Mouse (Mus musculus) C2C12 (cell line): ENCODE measurements around the gene Ubl7. TPM values are rescaled to one million over a fixed set of nuclear protein-coding genes. Genes with fewer than 3 reads are reported as not detected.

Source experiments
- H3K27me3 ChIP-seq: one replicate; pipeline ENCODE4 v1.6.1; 2011; ENCODE audit not compliant: control insufficient read depth, insufficient read depth, insufficient read length
- H3K36me3 ChIP-seq: one replicate; pipeline ENCODE4 v1.6.1; 2011; ENCODE audit not compliant: control insufficient read depth, insufficient read depth
- H3K4me3 ChIP-seq: one replicate; pipeline ENCODE4 v1.5.1; 2011; ENCODE audit warnings: mild to moderate bottlenecking, control low read depth; ENCODE audit not compliant: poor library complexity, insufficient read depth, severe bottlenecking
- H3K79me2 ChIP-seq: one replicate; pipeline ENCODE4 v1.6.1; 2011; ENCODE audit not compliant: control insufficient read depth, insufficient read depth
- H3K79me3 ChIP-seq: one replicate; pipeline ENCODE4 v1.6.1; 2011; ENCODE audit warnings: low read depth, control low read depth
- H3ac ChIP-seq: one replicate; pipeline ENCODE3; 2011; ENCODE audit warnings: low read depth; ENCODE audit not compliant: control insufficient read depth, insufficient read length
- CEBPB ChIP-seq: IDR thresholded peaks from one replicate; pipeline ENCODE4 v1.6.1; 2011; ENCODE audit warnings: low read depth, mild to moderate bottlenecking, control low read depth, moderate library complexity
- CTCF ChIP-seq: IDR thresholded peaks from one replicate; pipeline ENCODE4 v1.5.1; 2011; ENCODE audit not compliant: control insufficient read depth, insufficient read depth, insufficient read length
- FOSL1 ChIP-seq: IDR thresholded peaks from one replicate; pipeline ENCODE4 v1.8.0; 2011; ENCODE audit warnings: mild to moderate bottlenecking, low read length; ENCODE audit not compliant: poor library complexity, insufficient read depth, severe bottlenecking
- MAX ChIP-seq: IDR thresholded peaks from one replicate; pipeline ENCODE4 v1.6.1; 2011; ENCODE audit warnings: mild to moderate bottlenecking, control low read depth
- MYOD1 ChIP-seq: IDR thresholded peaks from one replicate; pipeline ENCODE4 v1.6.1; 2011; ENCODE audit warnings: low read depth; ENCODE audit not compliant: control insufficient read depth, insufficient read length
- MYOG ChIP-seq: IDR thresholded peaks from one replicate; pipeline ENCODE4 v1.6.1; 2011; ENCODE audit not compliant: control insufficient read depth, insufficient read length; ENCODE audit errors: extremely low read depth
- USF1 ChIP-seq: IDR thresholded peaks from one replicate; pipeline ENCODE4 v1.6.1; 2011; ENCODE audit warnings: low read depth, mild to moderate bottlenecking, control low read depth, moderate library complexity
- polyA plus RNA-seq: library from polyadenylated mRNA; unstranded; fragments of >200 nt; fragmentation: generic; extraction: Trizol; gene quantifications from one replicate; pipeline ENCODE4 v1.2.1, GENCODE M21; 2012; ENCODE audit warnings: missing spikeins

Gene Ubl7
- polyA plus RNA-seq, 1 experiment: 59.0 TPM

- TF ChIP-seq USF1 (no peak), CTCF (no peak), CEBPB (no peak), MYOG (no peak), MYOD1 (no peak), FOSL1 (no peak), MAX (no peak)
- H3K27me3 ChIP-seq: no peaks in the 10 kb centered on the region
- peaks cover 67% of the 10 kb centered on the region for H3K36me3 ChIP-seq
- no peak overlapping the region for H3ac ChIP-seq
- no peak overlapping the region for H3K4me3 ChIP-seq
- H3K79me2 ChIP-seq: peaks cover 51% of the 10 kb centered on the region
- peaks cover 28% of the 10 kb centered on the region for H3K79me3 ChIP-seq
Observed at GRCm38 (mm10) chr9:57958615-57959014, 47.8 kb downstream of the Ubl7 start.

DNA sequence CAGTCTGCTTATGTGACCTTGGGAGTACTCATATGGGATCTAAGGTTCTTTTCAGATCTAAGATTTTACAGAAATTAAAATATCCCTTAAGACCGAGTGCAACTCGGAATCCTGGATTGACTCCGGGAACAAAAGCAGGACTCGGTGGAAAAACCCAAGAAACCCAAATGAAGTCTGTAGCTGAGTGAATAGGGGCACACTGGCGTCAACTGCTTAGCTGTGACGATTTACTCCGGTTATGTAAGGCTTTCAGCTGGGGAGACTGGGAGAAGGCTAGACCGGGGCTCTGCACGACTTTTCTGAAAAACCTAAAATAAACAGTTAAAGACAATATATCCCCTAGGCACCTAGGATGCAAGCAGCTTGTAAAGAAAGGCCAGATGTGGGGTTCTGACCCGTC is 48.6 kb downstream of the Ubl7 start:
- peaks cover 43% of the 10 kb centered on the region for H3K79me2 ChIP-seq
- no peak overlapping the region for H3K4me3 ChIP-seq
- no peaks in the 10 kb centered on the region for H3K27me3 ChIP-seq
- no peak overlapping the region for H3ac ChIP-seq
- H3K79me3 ChIP-seq: peaks cover 21% of the 10 kb centered on the region
- TF ChIP-seq CTCF (no peak), MYOG (no peak)
- H3K36me3 ChIP-seq: peaks cover 64% of the 10 kb centered on the region

DNA sequence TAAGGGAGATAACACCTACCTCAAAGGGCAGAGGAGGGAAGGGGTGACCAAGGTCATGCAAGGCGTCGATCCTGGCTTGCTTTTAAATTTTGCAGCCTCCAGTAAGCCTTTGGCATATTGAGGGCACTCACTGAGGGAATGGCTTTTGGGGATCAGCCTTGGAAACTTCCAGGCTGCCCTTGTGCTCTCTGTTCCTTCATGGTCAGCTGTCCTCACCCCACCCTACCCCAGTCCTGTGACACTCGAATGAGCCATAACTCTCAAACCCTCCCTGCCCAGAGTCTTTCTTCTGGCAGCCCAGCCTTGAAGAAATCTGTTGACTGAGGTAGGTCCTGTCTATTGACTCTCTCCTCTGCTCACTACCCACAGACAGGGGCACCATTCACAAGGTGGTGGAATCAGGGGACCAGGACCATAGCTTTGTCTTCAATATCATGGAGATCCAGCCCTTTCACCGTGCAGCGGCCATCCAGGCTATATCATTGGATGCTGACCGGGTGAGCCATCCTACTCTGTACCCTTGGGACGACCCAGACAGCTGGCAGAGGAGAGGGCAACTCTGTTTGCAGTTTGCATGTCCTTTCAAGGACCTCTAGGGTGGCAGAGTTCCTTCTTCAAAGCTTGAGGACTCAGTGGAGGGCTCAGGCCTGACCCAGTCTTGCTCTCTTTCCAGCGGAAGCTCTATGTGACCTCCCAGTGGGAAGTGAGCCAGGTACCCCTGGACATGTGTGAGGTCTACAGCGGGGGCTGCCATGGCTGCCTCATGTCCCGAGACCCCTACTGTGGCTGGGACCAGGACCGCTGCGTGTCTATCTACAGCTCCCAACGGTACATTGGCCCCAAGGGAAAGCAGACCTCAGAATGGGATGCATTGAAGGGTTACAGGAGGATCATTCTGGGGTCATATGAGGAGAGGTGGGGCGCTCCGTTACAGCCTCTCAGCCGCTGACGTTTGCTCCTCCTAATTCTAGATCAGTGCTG is 49.4 kb downstream of the Ubl7 start:
- Histone ChIP-seq H3K4me3 (no peak overlapping the region), H3ac (no peak overlapping the region), H3K79me2 (peaks cover 36% of the 10 kb centered on the region), H3K79me3 (peaks cover 21% of the 10 kb centered on the region), H3K36me3 (peaks cover 63% of the 10 kb centered on the region), H3K27me3 (no peaks in the 10 kb centered on the region)
- TF ChIP-seq MAX (no peak), MYOG (no peak), USF1 (no peak), CEBPB (no peak), FOSL1 (no peak), MYOD1 (no peak), CTCF (no peak)

DNA sequence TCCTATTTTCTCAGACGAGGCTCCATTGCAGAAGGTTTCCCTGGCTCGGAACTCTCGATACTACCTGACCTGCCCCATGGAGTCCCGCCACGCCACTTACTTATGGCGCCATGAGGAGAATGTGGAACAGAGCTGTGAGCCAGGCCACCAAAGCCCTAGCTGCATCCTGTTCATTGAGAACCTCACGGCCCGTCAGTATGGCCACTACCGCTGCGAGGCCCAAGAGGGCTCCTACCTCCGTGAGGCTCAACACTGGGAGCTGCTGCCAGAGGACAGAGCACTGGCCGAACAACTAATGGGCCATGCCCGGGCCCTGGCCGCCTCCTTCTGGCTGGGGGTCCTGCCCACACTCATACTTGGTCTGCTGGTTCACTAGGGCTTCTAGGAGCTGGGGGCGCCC is 50.4 kb downstream of the Ubl7 start:
- Histone ChIP-seq H3K4me3 (no peak overlapping the region), H3K27me3 (no peaks in the 10 kb centered on the region), H3K36me3 (peaks cover 53% of the 10 kb centered on the region), H3K79me3 (peaks cover 14% of the 10 kb centered on the region), H3ac (no peak overlapping the region), H3K79me2 (peaks cover 25% of the 10 kb centered on the region)
- TF ChIP-seq MYOD1 (no peak), CTCF (no peak), FOSL1 (no peak), MAX (no peak), MYOG (no peak), CEBPB (no peak), USF1 (no peak)

DNA sequence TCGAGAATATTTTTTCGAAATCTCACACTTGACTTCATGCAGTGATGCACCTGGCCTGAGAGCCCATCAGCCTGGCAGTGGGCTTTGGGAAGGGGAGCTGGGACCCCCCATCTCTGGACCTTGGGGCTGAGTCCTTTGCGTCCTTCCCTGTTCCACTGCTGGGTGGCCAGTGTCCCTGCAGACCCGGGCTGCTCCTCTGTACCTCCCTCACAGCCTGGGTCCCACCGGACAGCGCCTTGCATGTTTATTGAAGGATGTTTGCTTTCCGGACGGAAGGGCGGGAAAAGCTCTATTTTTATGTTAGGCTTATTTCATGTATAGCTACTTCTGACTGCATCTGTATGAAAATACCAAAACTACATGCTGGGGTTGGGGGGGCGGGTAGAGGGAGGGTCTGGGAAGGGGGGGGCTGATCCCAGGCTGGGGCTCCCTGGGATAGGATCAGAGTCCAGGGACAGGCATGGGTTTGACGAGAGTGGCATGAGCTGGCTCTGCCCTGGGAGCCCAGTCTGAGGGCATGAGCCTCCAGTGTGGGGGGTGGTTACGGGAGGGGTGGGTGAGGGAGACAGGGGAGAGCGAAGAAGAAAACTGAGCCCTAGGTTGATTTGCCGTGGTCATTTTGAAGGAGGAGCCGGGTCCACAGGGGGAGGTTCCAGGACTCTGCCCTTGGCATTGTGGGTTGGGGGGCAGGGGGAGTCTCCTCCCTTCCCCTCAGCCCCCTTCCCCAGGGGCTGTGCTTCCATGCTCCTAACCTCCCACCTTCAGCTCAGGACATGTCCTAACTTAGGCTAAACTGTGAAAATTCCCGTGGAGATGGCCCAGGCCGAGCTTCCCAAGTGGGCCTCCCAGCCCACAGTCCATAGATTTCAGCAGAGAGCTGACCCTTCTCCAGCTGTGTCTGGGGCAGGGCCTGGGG is 51.3 kb downstream of the Ubl7 start:
- H3K79me2 ChIP-seq: peaks cover 16% of the 10 kb centered on the region
- H3K4me3 ChIP-seq: no peak overlapping the region
- H3K79me3 ChIP-seq: peaks cover 10% of the 10 kb centered on the region
- no peaks in the 10 kb centered on the region for H3K27me3 ChIP-seq
- TF ChIP-seq FOSL1 (no peak), MYOG (no peak), USF1 (no peak), MAX (no peak), MYOD1 (no peak), CTCF (no peak), CEBPB (no peak)
- no peak overlapping the region for H3ac ChIP-seq
- peaks cover 44% of the 10 kb centered on the region for H3K36me3 ChIP-seq
